ENCODE assay signal across 10 mouse cellular contexts in the genomic region with DNA sequence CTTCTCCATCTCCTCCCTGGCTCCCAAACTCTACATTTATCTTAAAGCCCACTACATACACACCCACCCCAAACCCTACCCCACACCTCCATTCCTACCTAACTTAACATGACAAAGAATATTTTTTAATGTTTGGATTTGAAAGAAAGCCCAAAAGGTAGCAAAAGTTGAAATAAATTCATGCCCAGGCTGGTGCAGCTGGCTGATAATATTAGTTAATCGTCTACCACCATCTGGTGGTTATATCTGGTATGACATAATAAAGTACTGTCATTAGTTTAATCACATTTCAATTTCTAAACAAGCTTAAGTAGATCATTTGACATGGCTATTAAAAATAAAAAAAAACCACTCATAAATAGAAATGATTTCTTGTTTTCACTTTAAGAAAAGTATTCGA.
DNase-seq lines count a peak whose midpoint lies in the region; ATAC-seq and TF ChIP-seq lines count a peak whose summit lies in the region.
"Had no signal": no experiment of that assay in that cellular context is flagged by ENCODE, and none has a peak within 500 bp of the region (broad histone marks: within the 10 kb centered on the region; RNA-seq: fewer than 3 reads in every experiment).

No protein-coding gene starts in this region.

- 7% methylated on average over 2 of the region's 2 CpGs for WGBS in hindbrain, postnatal 0 days

- H3K27me3 ChIP-seq in hindbrain, postnatal 0 days (ENCODE audit: insufficient read depth, low read length): no peaks in the 10 kb centered on the region
- H3K27me3 ChIP-seq: embryonic facial prominence, embryonic 13.5 days had no signal

- ATAC-seq in hindbrain, postnatal 0 days: no peak

- H3K36me3 ChIP-seq in hindbrain, postnatal 0 days (ENCODE audit: insufficient read depth, low read length): no peaks in the 10 kb centered on the region
- H3K36me3 ChIP-seq: embryonic facial prominence, embryonic 13.5 days had no signal

- TF ChIP-seq CTCF in hindbrain, postnatal 0 days (IDR thresholded peaks at IDR 0.05; ENCODE audit: low read depth): peak; percentile 73

- H3K4me2 ChIP-seq in hindbrain, postnatal 0 days (ENCODE audit: low read depth, low read length): no peak overlapping the region
- H3K4me2 ChIP-seq: embryonic facial prominence, embryonic 13.5 days had no signal

- no peak overlapping the region for H3K4me3 ChIP-seq in hindbrain, postnatal 0 days (ENCODE audit: low read length)
- H3K4me3 ChIP-seq: embryonic facial prominence, embryonic 13.5 days had no signal

- peak; percentile 14 for DNase-seq in kidney, adult 9 months
- DNase-seq in kidney, postnatal 14 days: no peak
- DNase-seq in ES-CJ7 (ENCODE audit: low read depth, low spot score): peak; percentile 12
- peak; percentile 22 for DNase-seq in c-Kit-positive CD71-positive TER-119-negative erythroid progenitor cells, embryonic 14.5 days (ENCODE audit: low read depth)
- DNase-seq in hindbrain, postnatal 0 days (ENCODE audit: low spot score): peak; percentile 84
- DNase-seq in thymus, postnatal 10 days (ENCODE audit: low spot score in 2 of 2): no peak
- no peak for DNase-seq in adrenal gland, adult 2 months
- no peak for DNase-seq in gastrocnemius, postnatal 4 days (ENCODE audit: low spot score in 2 of 2)
- DNase-seq: kidney, adult 18-20 months had no signal

- H3K9ac ChIP-seq in hindbrain, postnatal 0 days (replicated peaks; ENCODE audit: low read length): no peak overlapping the region
- H3K9ac ChIP-seq: embryonic facial prominence, embryonic 13.5 days had no signal

- no peaks in the 10 kb centered on the region for H3K4me1 ChIP-seq in hindbrain, postnatal 0 days (ENCODE audit: insufficient read depth, low read length)
- H3K4me1 ChIP-seq: embryonic facial prominence, embryonic 13.5 days had no signal

- no peaks in the 10 kb centered on the region for H3K9me3 ChIP-seq in hindbrain, postnatal 0 days (ENCODE audit: low read length)
- H3K9me3 ChIP-seq: embryonic facial prominence, embryonic 13.5 days had no signal

- H3K27ac ChIP-seq in hindbrain, postnatal 0 days: no peak overlapping the region
- H3K27ac ChIP-seq: embryonic facial prominence, embryonic 13.5 days had no signal

Comparison
In these comparisons a context has a peak if more than half of its experiments do, and no peak if none do; other contexts are left out.
1. DNase-seq: peak in kidney, adult 9 months (single experiment), ES-CJ7 (single experiment), c-Kit-positive CD71-positive TER-119-negative erythroid progenitor cells, embryonic 14.5 days (single experiment) and hindbrain, postnatal 0 days (single experiment); none in kidney, postnatal 14 days (single experiment), thymus, postnatal 10 days (0 of 2), adrenal gland, adult 2 months (single experiment) and gastrocnemius, postnatal 4 days (0 of 2).